Mouse (Mus musculus): Measurements from ENCODE around the gene Aph1c. TPM values are rescaled to one million over a fixed set of nuclear protein-coding genes. Genes with fewer than 3 reads are reported as not detected.
A peak's percentile ranks its signal among the peaks of the same experiment; 100 is the strongest.
"Not testable (repeated sequence)": the region's sequence is repeated elsewhere in the genome, so short reads cannot be mapped to it uniquely, and the experiment has no call there.

Gene Aph1c
- 1.7 and 3.0 TPM in 2 replicates for polyA plus RNA-seq (2015; fragmentation: Nextera tagmentation; extraction: Ambion mirVana)

GRCm38 (mm10) chr9:66834318-66835096, at the start of gene Aph1c:
Gene Aph1c, minus strand, starts transcription at chr9:66834726.
- Histone ChIP-seq H3K4me2 (replicated peaks) (peak within 1 kb of the TSS; percentile 95), H3K4me1 (peaks cover 12% of the 10 kb centered on the region), H3K9ac (replicated peaks) (peak within 1 kb of the TSS; percentile 50), H3K36me3 (no peaks in the 10 kb centered on the region), H3K27ac (replicated peaks) (0 out of 2 replicates have a peak within 1 kb of the TSS, but pooled peaks have one; percentile 16), H3K9me3 (no peaks in the 10 kb centered on the region), H3K4me3 (peak within 1 kb of the TSS; percentile 66), H3K27me3 (no peaks in the 10 kb centered on the region)
- WGBS, result under 1% methylated on average over 58 of the region's 58 CpGs
- ATAC-seq (replicated peaks), result peak; percentile 100

GRCm38 (mm10) chr9:66883500-66883899, 49.0 kb upstream of the Aph1c start:
- Histone ChIP-seq H3K9ac (replicated peaks) (no peak overlapping the region), H3K9me3 (no peaks in the 10 kb centered on the region), H3K27me3 (no peaks in the 10 kb centered on the region), H3K4me3 (no peak overlapping the region), H3K27ac (replicated peaks) (no peak overlapping the region), H3K4me1 (peaks cover 33% of the 10 kb centered on the region), H3K36me3 (no peaks in the 10 kb centered on the region), H3K4me2 (replicated peaks) (no peak overlapping the region)
- WGBS, result 86% methylated on average over 5 of the region's 5 CpGs
- ATAC-seq (replicated peaks), result no peak

- no peak overlapping the region for H3K27ac ChIP-seq (replicated peaks)
- no peak for ATAC-seq (replicated peaks)
- 68% methylated on average over 8 of the region's 8 CpGs for WGBS
These were observed 47.9 kb upstream of the Aph1c start for GRCm38 (mm10) chr9:66882406-66882821.

GRCm38 (mm10) chr9:66881858-66882257, 47.3 kb upstream of the Aph1c start:
- no peak overlapping the region for H3K27ac ChIP-seq (replicated peaks)
- no peaks in the 10 kb centered on the region for H3K9me3 ChIP-seq
- H3K4me1 ChIP-seq, result peaks cover 17% of the 10 kb centered on the region
- no peak overlapping the region for H3K9ac ChIP-seq (replicated peaks)
- no peak overlapping the region for H3K4me3 ChIP-seq
- H3K4me2 ChIP-seq (replicated peaks), result no peak overlapping the region
- ATAC-seq (replicated peaks), result no peak
- no peaks in the 10 kb centered on the region for H3K36me3 ChIP-seq
- 87% methylated on average over 3 of the region's 3 CpGs for WGBS
- H3K27me3 ChIP-seq, result no peaks in the 10 kb centered on the region

More at GRCm38 (mm10) chr9:66882406-66882821, 47.9 kb upstream of the Aph1c start:
- Histone ChIP-seq H3K9ac (replicated peaks) (no peak overlapping the region), H3K36me3 (no peaks in the 10 kb centered on the region), H3K4me1 (peaks cover 22% of the 10 kb centered on the region), H3K27me3 (no peaks in the 10 kb centered on the region), H3K4me3 (no peak overlapping the region), H3K9me3 (no peaks in the 10 kb centered on the region), H3K4me2 (replicated peaks) (no peak overlapping the region)

- H3K9ac ChIP-seq (replicated peaks), result no peak overlapping the region
- no peak overlapping the region for H3K4me3 ChIP-seq
- H3K36me3 ChIP-seq, result no peaks in the 10 kb centered on the region
- no peak for ATAC-seq (replicated peaks)
- H3K27me3 ChIP-seq, result no peaks in the 10 kb centered on the region
- no peak overlapping the region for H3K27ac ChIP-seq (replicated peaks)
- H3K4me1 ChIP-seq, result peaks cover 16% of the 10 kb centered on the region
- 91% methylated on average over 2 of the region's 2 CpGs for WGBS
- H3K9me3 ChIP-seq, result no peaks in the 10 kb centered on the region
- H3K4me2 ChIP-seq (replicated peaks), result no peak overlapping the region
These were observed 46.2 kb upstream of the Aph1c start for GRCm38 (mm10) chr9:66880752-66881151.

GRCm38 (mm10) chr9:66879486-66879885, 45.0 kb upstream of the Aph1c start:
- no peak overlapping the region for H3K27ac ChIP-seq (replicated peaks)
- no peak overlapping the region for H3K9ac ChIP-seq (replicated peaks)
- no peak for ATAC-seq (replicated peaks)
- WGBS, result 88% methylated on average over 6 of the region's 6 CpGs
- no peak overlapping the region for H3K4me2 ChIP-seq (replicated peaks)
- H3K36me3 ChIP-seq, result no peaks in the 10 kb centered on the region
- H3K9me3 ChIP-seq, result no peaks in the 10 kb centered on the region
- H3K27me3 ChIP-seq, result no peaks in the 10 kb centered on the region
- no peak overlapping the region for H3K4me3 ChIP-seq
- peaks cover 16% of the 10 kb centered on the region for H3K4me1 ChIP-seq

- H3K27ac ChIP-seq (replicated peaks), result no peak overlapping the region
- H3K4me1 ChIP-seq, result peaks cover 16% of the 10 kb centered on the region
- no peak for ATAC-seq (replicated peaks)
- no peak overlapping the region for H3K4me2 ChIP-seq (replicated peaks)
- H3K36me3 ChIP-seq, result no peaks in the 10 kb centered on the region
- no peak overlapping the region for H3K9ac ChIP-seq (replicated peaks)
- H3K4me3 ChIP-seq, result no peak overlapping the region
- no peaks in the 10 kb centered on the region for H3K9me3 ChIP-seq
- WGBS, result 91% methylated on average over 3 of the region's 3 CpGs
- no peaks in the 10 kb centered on the region for H3K27me3 ChIP-seq
These were observed 44.4 kb upstream of the Aph1c start for GRCm38 (mm10) chr9:66878899-66879298.

- Histone ChIP-seq H3K9me3 (no peaks in the 10 kb centered on the region), H3K36me3 (no peaks in the 10 kb centered on the region), H3K4me1 (peaks cover 16% of the 10 kb centered on the region), H3K4me3 (no peak overlapping the region), H3K27ac (replicated peaks) (no peak overlapping the region), H3K27me3 (no peaks in the 10 kb centered on the region), H3K4me2 (replicated peaks) (no peak overlapping the region), H3K9ac (replicated peaks) (no peak overlapping the region)
- no peak for ATAC-seq (replicated peaks)
- WGBS, result 82% methylated on average over 5 of the region's 5 CpGs
These were observed 42.1 kb upstream of the Aph1c start for GRCm38 (mm10) chr9:66876577-66876976.

- Histone ChIP-seq H3K36me3 (no peaks in the 10 kb centered on the region), H3K4me3 (no peak overlapping the region), H3K27ac (replicated peaks) (no peak overlapping the region), H3K27me3 (no peaks in the 10 kb centered on the region), H3K4me1 (no peaks in the 10 kb centered on the region), H3K9me3 (no peaks in the 10 kb centered on the region), H3K9ac (replicated peaks) (no peak overlapping the region), H3K4me2 (replicated peaks) (no peak overlapping the region)
- ATAC-seq (replicated peaks), result no peak
- 97% methylated on average over 5 of the region's 5 CpGs for WGBS
These were observed 39.8 kb upstream of the Aph1c start for GRCm38 (mm10) chr9:66874297-66874696.

GRCm38 (mm10) chr9:66873531-66873930, 39.0 kb upstream of the Aph1c start:
- ATAC-seq (replicated peaks), result no peak
- no peaks in the 10 kb centered on the region for H3K4me1 ChIP-seq
- no peaks in the 10 kb centered on the region for H3K36me3 ChIP-seq
- no peaks in the 10 kb centered on the region for H3K27me3 ChIP-seq
- H3K9ac ChIP-seq (replicated peaks), result no peak overlapping the region
- H3K27ac ChIP-seq (replicated peaks), result no peak overlapping the region
- no peak overlapping the region for H3K4me2 ChIP-seq (replicated peaks)
- H3K9me3 ChIP-seq, result no peaks in the 10 kb centered on the region
- H3K4me3 ChIP-seq, result no peak overlapping the region

GRCm38 (mm10) chr9:66873009-66873408, 38.5 kb upstream of the Aph1c start:
- not testable (repeated sequence) for H3K36me3 ChIP-seq; ATAC-seq (replicated peaks); H3K4me1 ChIP-seq; H3K27ac ChIP-seq (replicated peaks); H3K4me3 ChIP-seq; H3K27me3 ChIP-seq; H3K9me3 ChIP-seq; H3K9ac ChIP-seq (replicated peaks); H3K4me2 ChIP-seq (replicated peaks)
- 97% methylated on average over 2 of the region's 2 CpGs for WGBS

GRCm38 (mm10) chr9:66872015-66872727, 37.6 kb upstream of the Aph1c start:
- 84% methylated on average over 10 of the region's 10 CpGs for WGBS
- Histone ChIP-seq H3K36me3 (no peaks in the 10 kb centered on the region), H3K27me3 (no peaks in the 10 kb centered on the region), H3K4me2 (replicated peaks) (no peak overlapping the region), H3K9ac (replicated peaks) (no peak overlapping the region), H3K4me1 (no peaks in the 10 kb centered on the region), H3K9me3 (no peaks in the 10 kb centered on the region), H3K27ac (replicated peaks) (no peak overlapping the region), H3K4me3 (no peak overlapping the region)
- ATAC-seq (replicated peaks), result no peak

Data from forebrain, embryonic 15.5 days (tissue).